Mouse (Mus musculus) ovary, adult 18-20 months (tissue): ENCODE data around the gene Tfdp1.

Experiments
- DNase-seq: peaks from one replicate; pipeline ENCODE4 v3.0.0; 2022; ENCODE audit warnings: low spot score, mixed read lengths

The Tfdp1 gene

DNA sequence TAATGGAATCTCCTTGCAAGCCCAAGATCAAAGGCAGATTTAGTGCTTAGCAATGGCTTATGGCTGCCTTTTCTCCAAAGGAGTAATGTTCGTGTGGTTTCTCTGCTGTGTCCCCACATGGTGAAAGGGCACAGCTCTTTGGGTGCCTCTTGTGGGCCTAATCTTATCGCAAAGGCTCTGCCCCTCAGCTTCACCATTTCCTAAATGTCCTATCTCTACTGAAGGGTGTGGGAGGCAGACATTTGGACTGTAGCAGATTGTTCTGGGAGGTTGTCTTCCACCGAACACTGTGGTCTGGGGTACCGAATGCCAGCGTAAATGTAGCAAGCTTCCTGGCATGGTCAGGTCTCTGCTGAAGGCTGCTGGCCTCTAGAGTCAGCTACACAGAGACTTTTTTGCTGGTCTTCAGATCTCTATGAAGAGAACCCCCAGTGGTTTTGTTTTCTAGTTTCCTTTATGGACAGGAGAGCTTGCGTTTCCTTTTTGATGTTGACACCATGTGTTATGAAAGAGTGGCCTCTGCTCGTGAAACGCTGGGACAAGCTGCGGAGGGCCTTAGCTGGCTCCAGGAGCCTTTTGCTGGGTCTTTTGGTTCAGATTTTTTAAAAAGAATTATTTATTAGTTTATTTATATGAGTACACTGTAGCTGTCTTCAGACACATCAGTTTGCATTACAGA is 14.7 kb downstream of the Tfdp1 start:
- DNase-seq, result no peak

DNA sequence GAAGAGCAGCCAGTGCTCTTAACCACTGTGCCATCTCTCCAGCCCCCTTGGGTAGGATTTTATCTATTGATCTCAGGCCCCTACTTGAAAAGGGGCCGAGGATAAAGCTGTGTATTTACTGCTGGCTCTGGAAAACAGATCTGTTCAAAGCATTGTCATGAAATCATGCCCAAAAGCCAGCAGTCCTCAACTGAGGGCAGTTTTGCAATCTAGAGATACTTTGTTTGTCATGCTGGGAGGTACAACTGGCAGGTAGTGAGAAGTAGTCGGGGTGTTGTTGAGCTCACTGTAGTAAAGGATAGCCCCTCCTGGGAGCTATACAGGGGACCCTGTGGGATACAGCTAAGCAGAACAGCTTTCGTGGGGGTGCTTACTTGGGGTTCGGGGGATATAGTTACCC is 15.3 kb downstream of the Tfdp1 start:
- DNase-seq, result no peak

DNA sequence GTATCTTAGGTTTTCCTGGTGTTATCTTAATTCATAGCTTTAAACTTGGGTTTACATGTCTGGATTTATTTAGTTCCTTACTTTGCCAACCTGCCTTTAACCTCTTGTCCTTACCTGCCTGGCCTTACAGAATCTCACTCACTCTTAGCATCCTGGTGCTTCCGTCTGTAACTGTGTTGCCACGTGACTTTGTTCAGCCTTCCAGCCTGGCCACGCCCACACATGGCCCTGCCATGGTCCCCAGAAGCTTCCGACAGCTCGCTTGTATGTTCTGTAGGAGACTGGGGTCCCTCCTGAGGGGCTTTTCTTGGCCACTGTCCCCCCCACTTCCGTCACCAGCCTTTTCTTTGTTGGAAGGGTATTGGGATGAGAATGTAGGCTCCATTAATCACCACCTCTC is 17.7 kb downstream of the Tfdp1 start:
- DNase-seq, result no peak

GRCm38 (mm10) chr8:13356681-13357080 is 18.1 kb downstream of the Tfdp1 start:
- no peak for DNase-seq

- no peak for DNase-seq
Measured at GRCm38 (mm10) chr8:13360213-13360612, 21.7 kb downstream of the Tfdp1 start.

- no peak for DNase-seq
Measured at GRCm38 (mm10) chr8:13361865-13362264, 23.3 kb downstream of the Tfdp1 start.

DNA sequence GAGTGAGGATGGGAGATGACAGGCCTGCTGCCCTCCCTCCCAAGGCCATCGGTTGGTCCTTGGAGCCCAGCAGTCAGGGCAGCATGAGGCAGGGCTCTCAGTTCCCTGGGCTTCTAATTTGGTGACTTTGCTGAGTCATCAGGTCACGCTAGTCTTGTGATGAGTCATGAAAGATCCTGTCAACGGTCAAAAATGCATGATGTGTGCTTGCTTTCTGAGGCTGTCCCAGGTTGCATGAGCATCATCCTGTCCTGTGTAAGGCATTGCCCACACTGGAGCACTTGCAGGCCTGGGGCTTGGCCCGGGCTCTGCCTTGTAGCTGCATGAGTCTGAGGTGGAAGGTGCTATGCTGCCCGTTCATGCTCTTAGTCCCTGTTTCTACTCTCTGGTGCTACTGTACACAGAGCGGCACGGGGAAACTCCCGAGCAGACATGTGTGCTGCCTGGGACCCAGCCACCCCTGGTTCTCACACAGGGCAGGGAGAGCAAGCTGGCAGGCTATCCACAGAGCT is 34.7 kb downstream of the Tfdp1 start:
- no peak for DNase-seq

DNA sequence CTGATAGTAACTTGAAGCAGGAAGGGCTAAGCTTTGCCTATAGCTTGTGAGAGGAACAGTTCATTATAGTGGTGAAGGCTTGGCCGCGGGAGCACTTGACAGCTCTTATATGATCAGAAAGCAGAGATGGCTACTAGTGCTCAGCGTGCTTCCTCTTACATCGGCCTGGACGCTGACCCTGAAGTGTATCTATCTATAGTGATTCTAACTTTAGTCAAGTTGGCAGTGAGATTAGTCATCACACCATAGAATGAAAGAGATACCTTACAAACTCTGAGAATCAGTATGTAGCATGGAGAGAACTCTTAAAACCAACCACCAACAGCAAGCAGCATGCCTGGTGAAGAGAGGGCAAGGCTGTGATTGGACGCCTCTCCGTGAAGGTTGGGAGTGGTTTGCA is 43.1 kb downstream of the Tfdp1 start:
- DNase-seq, result no peak

- DNase-seq, result no peak
Measured at GRCm38 (mm10) chr8:13382536-13382935, 44.0 kb downstream of the Tfdp1 start.

GRCm38 (mm10) chr8:13382999-13383398 is 44.4 kb downstream of the Tfdp1 start:
- DNase-seq, result no peak

DNA sequence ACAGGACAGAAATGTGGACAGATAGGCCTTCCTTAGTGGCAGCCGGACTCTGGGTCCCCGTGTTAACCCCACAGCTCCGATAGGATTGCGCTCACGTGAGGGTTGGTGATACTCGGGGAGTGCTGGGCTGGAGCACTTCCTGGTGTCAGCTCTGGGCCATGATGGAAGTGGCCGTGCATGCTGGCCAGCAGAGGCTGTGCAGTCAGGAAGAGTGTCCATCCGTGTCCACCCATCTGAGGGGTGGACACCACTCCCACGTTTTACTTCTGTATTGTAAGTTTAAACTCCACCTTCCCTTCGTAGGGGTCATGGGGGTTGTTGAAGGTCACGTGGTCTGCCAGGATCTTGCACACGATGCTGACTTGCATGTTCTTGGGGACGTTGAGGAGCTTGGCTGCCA is 47.8 kb downstream of the Tfdp1 start:
- DNase-seq, result no peak

- DNase-seq, result no peak
Measured at GRCm38 (mm10) chr8:13387728-13388127, 49.2 kb downstream of the Tfdp1 start.

- no peak for DNase-seq
Measured at GRCm38 (mm10) chr8:13388744-13389143, 50.2 kb downstream of the Tfdp1 start.

- DNase-seq, result no peak
Measured at GRCm38 (mm10) chr8:13393869-13394268, 55.3 kb downstream of the Tfdp1 start.

- no peak for DNase-seq
Measured at GRCm38 (mm10) chr8:13396725-13397124, 58.2 kb downstream of the Tfdp1 start, which contains the start of gene Atp4b. TSS of gene Atp4b (minus strand) at chr8:13396825.

DNA sequence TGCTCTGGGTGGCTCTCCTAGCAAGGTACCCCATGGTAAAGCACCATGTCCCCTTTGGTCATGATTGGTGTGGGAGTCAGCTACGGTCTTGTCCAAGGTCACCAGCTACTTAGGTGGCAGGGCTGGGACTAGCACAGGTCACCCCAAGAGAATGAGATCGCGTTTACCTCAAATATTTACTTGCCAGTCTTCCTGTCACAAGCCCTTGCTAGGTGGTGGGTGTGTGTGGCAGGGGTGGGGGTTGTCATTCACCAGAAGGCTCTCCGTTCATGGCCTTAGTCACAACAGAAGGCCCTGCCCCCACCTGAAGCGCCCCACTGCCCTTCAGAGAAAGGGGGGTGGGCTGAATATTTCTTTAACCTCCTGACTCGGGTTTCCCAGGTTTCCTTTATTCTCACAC is 65.0 kb downstream of the Tfdp1 start:
- no peak for DNase-seq

DNA sequence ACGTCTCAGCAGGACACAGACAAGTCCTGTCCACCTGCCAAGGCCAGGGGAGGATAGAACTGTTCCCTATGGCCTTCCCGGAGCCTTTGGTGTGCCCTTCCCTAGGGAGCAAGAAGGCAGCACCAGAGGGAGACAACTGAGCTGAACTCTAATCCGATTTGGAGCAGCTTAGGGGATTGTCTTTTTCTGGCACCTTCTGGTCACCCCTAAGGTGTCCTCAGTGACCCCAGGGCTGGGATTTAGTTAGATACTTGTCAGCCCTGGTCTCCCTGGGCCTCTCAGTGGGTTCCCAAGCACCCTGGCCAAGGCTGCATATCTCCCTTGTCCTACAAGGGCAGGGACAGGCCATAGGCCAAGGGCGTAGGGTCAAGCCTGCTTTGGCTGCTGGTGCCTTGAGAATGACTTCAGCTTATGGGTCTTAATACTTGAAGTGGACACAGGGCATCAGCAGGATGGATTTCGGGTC is 66.1 kb downstream of the Tfdp1 start, which contains the start of gene Grk1:
TSS of gene Grk1 (plus strand) at position 416 of the 466 bp plus-strand sequence.
- no peak for DNase-seq

- no peak for DNase-seq
Measured at GRCm38 (mm10) chr8:13406011-13406410, 67.5 kb downstream of the Tfdp1 start.

DNA sequence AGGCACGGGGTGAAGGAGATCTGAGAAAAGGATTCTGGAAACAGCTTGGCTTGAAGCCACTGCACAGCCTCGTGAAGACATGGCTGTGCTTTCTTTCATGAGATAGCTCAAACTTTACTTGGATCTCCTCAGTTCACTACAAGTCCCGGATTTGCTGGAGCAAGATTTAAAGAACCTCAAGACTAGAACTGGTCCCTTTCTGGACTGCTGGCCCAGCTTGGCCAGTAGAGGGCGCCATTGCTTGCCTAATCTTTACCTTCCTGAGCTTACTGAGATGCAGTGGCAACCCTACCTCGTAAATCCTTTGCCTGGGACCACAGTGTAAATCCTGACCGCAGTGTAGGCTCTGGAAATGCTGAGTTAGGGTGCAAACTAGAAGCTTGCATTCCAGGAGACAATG is 73.0 kb downstream of the Tfdp1 start:
- DNase-seq, result no peak

- DNase-seq, result no peak
Measured at GRCm38 (mm10) chr8:13412891-13413558, 74.5 kb downstream of the Tfdp1 start.

GRCm38 (mm10) chr8:13413823-13414390 is 75.4 kb downstream of the Tfdp1 start:
- no peak for DNase-seq

DNA sequence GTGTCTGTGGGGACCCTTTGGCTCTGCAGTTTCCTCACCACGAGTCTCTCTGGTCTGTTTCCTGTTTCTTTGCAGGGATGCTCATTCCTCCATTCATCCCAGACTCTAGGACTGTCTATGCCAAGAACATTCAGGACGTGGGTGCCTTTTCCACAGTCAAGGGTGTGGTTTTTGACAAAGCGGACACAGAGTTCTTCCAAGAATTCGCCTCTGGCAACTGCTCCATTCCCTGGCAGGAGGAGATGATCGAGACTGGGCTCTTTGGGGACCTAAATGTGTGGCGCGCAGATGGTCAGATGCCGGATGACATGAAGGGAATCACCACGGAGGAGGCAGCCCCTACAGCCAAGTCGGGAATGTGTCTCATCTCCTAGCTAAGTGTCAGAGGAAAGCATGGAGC is 77.3 kb downstream of the Tfdp1 start:
- no peak for DNase-seq

DNA sequence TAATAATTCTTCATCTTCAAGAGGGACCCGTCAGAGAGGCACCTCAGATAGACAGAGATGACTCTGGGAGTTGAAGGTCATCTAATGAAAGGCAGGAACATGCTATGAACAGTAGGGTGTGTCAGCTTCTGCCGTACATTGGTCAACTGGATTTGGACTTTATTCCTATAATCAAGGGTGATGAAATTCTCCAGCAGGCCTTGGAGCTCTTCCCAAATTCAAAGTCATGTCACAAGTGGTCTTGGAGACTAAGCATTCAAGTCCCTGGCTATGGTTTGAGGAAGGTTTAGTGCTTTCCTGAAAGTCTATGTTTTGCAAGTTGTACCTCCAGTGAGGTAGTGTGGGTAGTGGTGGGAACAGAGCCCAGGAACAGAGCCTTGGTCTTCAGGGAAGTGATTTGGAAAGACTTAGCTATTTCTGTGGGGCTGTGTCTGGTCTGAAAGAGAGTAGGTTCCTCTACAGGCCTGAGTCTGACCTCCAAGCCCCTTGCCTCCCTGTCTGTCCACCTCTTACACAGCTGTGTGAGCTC is 80.6 kb downstream of the Tfdp1 start:
- DNase-seq, result no peak
